Mouse (Mus musculus): Measurements from ENCODE around the gene Spint1. TPM values are rescaled to one million over a fixed set of nuclear protein-coding genes. Genes with fewer than 3 reads are reported as not detected.

Gene Spint1
- total RNA-seq (2021): 1 to 10 TPM in 1 of 2 experiments, under 1 TPM in 1; 0.96 to 1.2 TPM
- long read RNA-seq, experiment 1, partial matches to known transcripts: 1 of 3 reads
- long read RNA-seq, experiment 1, other reads (novel, unspliced or antisense): 1 of 3 reads
- long read RNA-seq, experiment 2, partial matches to known transcripts: 0 of 2 reads
- long read RNA-seq, experiment 2, other reads (novel, unspliced or antisense): 1 of 2 reads

- intact Hi-C loops (cut with DNase I): no loop called here
- Histone ChIP-seq H3K4me3 (peak within 1 kb of the TSS; percentile 34), H3K27ac (no peak within 1 kb of the TSS)
- DNase-seq (ENCODE audit: extremely low spot score in 1 of 2, low spot score in 2 of 2): no peak
- no peak for TF ChIP-seq CTCF (IDR thresholded peaks at IDR 0.05)
Observed at GRCm38 (mm10) chr2:119237210-119237870, at the start of gene Spint1. TSS of gene Spint1 (plus strand) at chr2:119237362.

- Histone ChIP-seq H3K27ac (no peak overlapping the region), H3K4me3 (peak overlapping the region; percentile 40)
- intact Hi-C loops (cut with DNase I): loop anchor here (1.0 to 2.0 kb wide), 2 partner anchors 32 to 148 kb away; partner anchors contain the start of gene Rmdn3
- peak; percentile 76 to 90 for DNase-seq (ENCODE audit: extremely low spot score in 1 of 2, low spot score in 2 of 2)
- TF ChIP-seq CTCF (IDR thresholded peaks at IDR 0.05): peak; percentile 62
Observed at GRCm38 (mm10) chr2:119189029-119189710, 48.0 kb upstream of the Spint1 start.

GRCm38 (mm10) chr2:119190969-119191368, 46.2 kb upstream of the Spint1 start:
- no peak overlapping the region for H3K4me3 ChIP-seq
- intact Hi-C loops (cut with DNase I): no loop called here
- no peak for TF ChIP-seq CTCF (IDR thresholded peaks at IDR 0.05)
- DNase-seq (ENCODE audit: extremely low spot score in 1 of 2, low spot score in 2 of 2): no peak
- H3K27ac ChIP-seq: no peak overlapping the region

GRCm38 (mm10) chr2:119194140-119194539, 43.0 kb upstream of the Spint1 start:
- Histone ChIP-seq H3K4me3 (no peak overlapping the region), H3K27ac (no peak overlapping the region)
- no peak for DNase-seq (ENCODE audit: extremely low spot score in 1 of 2, low spot score in 2 of 2)
- intact Hi-C loops (cut with DNase I): no loop called here
- no peak for TF ChIP-seq CTCF (IDR thresholded peaks at IDR 0.05)

GRCm38 (mm10) chr2:119196316-119197108, 40.6 kb upstream of the Spint1 start:
- Histone ChIP-seq H3K4me3 (no peak overlapping the region), H3K27ac (no peak overlapping the region)
- intact Hi-C loops (cut with DNase I): no loop called here
- no peak for TF ChIP-seq CTCF (IDR thresholded peaks at IDR 0.05)
- DNase-seq (ENCODE audit: extremely low spot score in 1 of 2, low spot score in 2 of 2): no peak

- intact Hi-C loops (cut with DNase I): no loop called here
- Histone ChIP-seq H3K27ac (no peak overlapping the region), H3K4me3 (no peak overlapping the region)
- TF ChIP-seq CTCF (IDR thresholded peaks at IDR 0.05): no peak
- no peak for DNase-seq (ENCODE audit: extremely low spot score in 1 of 2, low spot score in 2 of 2)
Observed at GRCm38 (mm10) chr2:119197493-119197892, 39.7 kb upstream of the Spint1 start.

- DNase-seq (ENCODE audit: extremely low spot score in 1 of 2, low spot score in 2 of 2): no peak
- no peak for TF ChIP-seq CTCF (IDR thresholded peaks at IDR 0.05)
- no peak overlapping the region for H3K4me3 ChIP-seq
- intact Hi-C loops (cut with DNase I): no loop called here
- no peak overlapping the region for H3K27ac ChIP-seq
Observed at GRCm38 (mm10) chr2:119198049-119198448, 39.1 kb upstream of the Spint1 start.

- H3K4me3 ChIP-seq: no peak overlapping the region
- no peak overlapping the region for H3K27ac ChIP-seq
- no peak for DNase-seq (ENCODE audit: extremely low spot score in 1 of 2, low spot score in 2 of 2)
- intact Hi-C loops (cut with DNase I): no loop called here
- no peak for TF ChIP-seq CTCF (IDR thresholded peaks at IDR 0.05)
Observed at GRCm38 (mm10) chr2:119198934-119199333, 38.2 kb upstream of the Spint1 start.

- no peak for DNase-seq (ENCODE audit: extremely low spot score in 1 of 2, low spot score in 2 of 2)
- no peak for TF ChIP-seq CTCF (IDR thresholded peaks at IDR 0.05)
- intact Hi-C loops (cut with DNase I): no loop called here
- H3K27ac ChIP-seq: no peak overlapping the region
- no peak overlapping the region for H3K4me3 ChIP-seq
Observed at GRCm38 (mm10) chr2:119202914-119203453, 34.2 kb upstream of the Spint1 start.

- Histone ChIP-seq H3K4me3 (no peak overlapping the region), H3K27ac (no peak overlapping the region)
- no peak for TF ChIP-seq CTCF (IDR thresholded peaks at IDR 0.05)
- intact Hi-C loops (cut with DNase I): no loop called here
- DNase-seq (ENCODE audit: extremely low spot score in 1 of 2, low spot score in 2 of 2): no peak
Observed at GRCm38 (mm10) chr2:119203871-119204460, 33.2 kb upstream of the Spint1 start.

GRCm38 (mm10) chr2:119207961-119208343, 29.2 kb upstream of the Spint1 start:
- peak overlapping the region; percentile 72 for H3K4me3 ChIP-seq
- TF ChIP-seq CTCF (IDR thresholded peaks at IDR 0.05): no peak
- intact Hi-C loops (cut with DNase I): loop anchor here (2.0 kb wide), 1 partner anchor 81 kb away; the partner anchor contains the start of gene Vps18
- DNase-seq (ENCODE audit: extremely low spot score in 1 of 2, low spot score in 2 of 2): no peak
- H3K27ac ChIP-seq: peak overlapping the region; percentile 89

Measured in left cerebral cortex, adult 2 months (tissue).